Mouse (Mus musculus) embryonic facial prominence, embryonic 13.5 days (tissue): ENCODE data around the gene Rps10. TPM values are rescaled to one million over a fixed set of nuclear protein-coding genes. Genes with fewer than 3 reads are reported as not detected.

Experiments
- ATAC-seq: fragments of 200-750 bp; cut with Nextera tagmentation; 2 replicates; pipeline ENCODE4 v1.8.0; 2017; ENCODE audit warnings: low read depth; ENCODE audit not compliant: insufficient number of reproducible peaks, insufficient read depth, low FRiP score, low TSS enrichment
- H3K27ac ChIP-seq: fragments of 300-500 bp; sonication (generic); 2 replicates; pipeline ENCODE4 v1.5.1; 2015; ENCODE audit warnings: moderate library complexity, mild to moderate bottlenecking, inconsistent platforms
- H3K27me3 ChIP-seq: fragments of 300-500 bp; sonication (generic); 2 replicates; pipeline ENCODE4 v1.6.1; 2015; ENCODE audit warnings: mild to moderate bottlenecking, inconsistent platforms
- H3K36me3 ChIP-seq: fragments of 300-500 bp; sonication (generic); 2 replicates; pipeline ENCODE4 v1.6.1; 2015; ENCODE audit warnings: mild to moderate bottlenecking, inconsistent platforms
- H3K4me1 ChIP-seq: fragments of 300-500 bp; sonication (generic); 2 replicates; pipeline ENCODE4 v1.6.1; 2015; ENCODE audit warnings: inconsistent platforms
- H3K4me2 ChIP-seq: fragments of 300-500 bp; sonication (generic); 2 replicates; pipeline ENCODE4 v1.6.1; 2015; ENCODE audit warnings: moderate library complexity, mild to moderate bottlenecking, inconsistent platforms
- H3K4me3 ChIP-seq: fragments of 300-500 bp; sonication (generic); 2 replicates; pipeline ENCODE4 v1.5.1; 2015; ENCODE audit warnings: mild to moderate bottlenecking, inconsistent platforms
- H3K9ac ChIP-seq: fragments of 300-500 bp; sonication (generic); 2 replicates; pipeline ENCODE4 v1.6.1; 2015; ENCODE audit warnings: mild to moderate bottlenecking, inconsistent platforms
- H3K9me3 ChIP-seq: fragments of 300-500 bp; sonication (generic); 2 replicates; pipeline ENCODE4 v1.6.1; 2016; ENCODE audit warnings: inconsistent platforms
- WGBS: fragments of 180-500 bp; shearing (Covaris S2); methylation state at CpG from one replicate; pipeline ENCODE4 v1.1.7; 2015; ENCODE audit warnings: mixed read lengths; 5-methylcytosine and 5-hydroxymethylcytosine counted together
- polyA plus RNA-seq: library from polyadenylated mRNA; unstranded; fragments of >200 nt; fragmentation: Nextera tagmentation; extraction: Ambion mirVana; gene quantifications from 2 replicates; pipeline ENCODE4 v1.2.1, GENCODE M21; 2015

Rps10 gene
- polyA plus RNA-seq = 1,114 and 1,137 TPM in 2 replicates

- Histone ChIP-seq H3K4me1 (peaks cover 36% of the 10 kb centered on the region), H3K9ac (peak within 1 kb of the TSS; percentile 99), H3K9me3 (no peaks in the 10 kb centered on the region), H3K4me2 (peak within 1 kb of the TSS; percentile 88), H3K27ac (peak within 1 kb of the TSS; percentile 91), H3K4me3 (peak within 1 kb of the TSS; percentile 95), H3K36me3 (peaks cover 25% of the 10 kb centered on the region), H3K27me3 (no peaks in the 10 kb centered on the region)
- 43% methylated on average over 18 of the region's 18 CpGs for WGBS
- ATAC-seq = no peak
Observed at GRCm38 (mm10) chr17:27636132-27637020, at the start of gene Rps10. Gene Rps10, minus strand, starts transcription at chr17:27636669.

DNA sequence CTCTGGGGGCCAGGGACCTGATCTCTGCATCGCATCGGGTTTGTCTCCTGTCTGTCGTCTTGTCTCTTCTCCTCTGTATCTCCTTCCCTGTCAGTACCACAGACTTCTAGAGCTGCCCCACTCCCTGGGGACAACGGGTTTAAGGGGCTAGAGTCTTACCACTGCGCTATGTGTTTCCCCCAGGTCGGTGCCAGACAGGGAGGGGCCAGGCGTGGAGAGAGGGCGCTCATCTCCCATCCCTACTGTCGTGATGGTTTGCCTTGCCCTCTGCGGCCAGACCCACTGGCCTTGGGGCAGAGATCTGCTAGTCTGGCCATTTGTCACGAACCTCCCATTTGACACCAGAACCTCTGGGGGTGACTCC is 49.1 kb upstream of the Rps10 start:
- no peaks in the 10 kb centered on the region for H3K9me3 ChIP-seq
- no peaks in the 10 kb centered on the region for H3K36me3 ChIP-seq
- H3K27me3 ChIP-seq = peaks cover 55% of the 10 kb centered on the region
- no peak overlapping the region for H3K27ac ChIP-seq
- ATAC-seq = no peak
- peak overlapping the region; percentile 70 for H3K9ac ChIP-seq
- 4% methylated on average over 11 of the region's 11 CpGs for WGBS
- peak overlapping the region; percentile 52 for H3K4me3 ChIP-seq
- H3K4me2 ChIP-seq = peak overlapping the region; percentile 99
- H3K4me1 ChIP-seq = peaks cover 19% of the 10 kb centered on the region

DNA sequence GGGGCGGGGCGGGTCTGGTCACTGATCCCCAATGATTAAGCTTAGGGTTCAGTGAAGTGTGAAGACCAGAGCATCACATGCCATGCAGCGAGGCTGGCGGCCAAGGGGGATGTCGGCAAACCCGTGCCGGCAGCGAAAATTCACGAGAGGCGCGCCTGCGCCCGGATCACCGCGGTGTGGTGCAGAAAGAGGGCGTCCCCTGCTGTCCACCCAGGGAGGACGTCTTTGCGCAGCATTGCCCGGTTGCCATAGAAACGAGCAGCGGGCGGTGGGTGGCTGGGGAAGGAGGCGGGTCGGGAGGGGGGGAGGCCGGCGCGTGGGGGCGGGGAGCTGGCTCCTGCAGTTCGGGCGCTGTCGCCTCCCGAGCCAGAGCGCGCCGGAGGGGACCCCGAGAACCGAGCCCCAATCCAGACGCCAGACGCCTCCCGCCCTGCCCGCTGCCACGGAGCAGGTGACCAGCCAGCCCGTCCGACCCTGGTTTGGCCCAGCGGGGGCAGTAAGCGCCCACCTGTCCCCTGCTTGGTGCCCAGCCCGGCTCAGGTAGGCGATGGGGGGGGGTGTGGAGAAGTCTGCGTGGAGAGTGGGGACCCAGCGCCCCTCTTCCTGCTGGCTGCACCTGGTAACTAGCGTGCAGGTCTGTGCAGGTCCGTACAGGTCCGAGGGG is 48.5 kb upstream of the Rps10 start:
- no peaks in the 10 kb centered on the region for H3K36me3 ChIP-seq
- peaks cover 19% of the 10 kb centered on the region for H3K4me1 ChIP-seq
- H3K4me2 ChIP-seq = peak overlapping the region; percentile 99
- ATAC-seq = no peak
- peak overlapping the region; percentile 52 for H3K4me3 ChIP-seq
- peaks cover 55% of the 10 kb centered on the region for H3K27me3 ChIP-seq
- WGBS = under 1% methylated on average over 42 of the region's 53 CpGs
- peak overlapping the region; percentile 70 for H3K9ac ChIP-seq
- no peaks in the 10 kb centered on the region for H3K9me3 ChIP-seq
- H3K27ac ChIP-seq = no peak overlapping the region

DNA sequence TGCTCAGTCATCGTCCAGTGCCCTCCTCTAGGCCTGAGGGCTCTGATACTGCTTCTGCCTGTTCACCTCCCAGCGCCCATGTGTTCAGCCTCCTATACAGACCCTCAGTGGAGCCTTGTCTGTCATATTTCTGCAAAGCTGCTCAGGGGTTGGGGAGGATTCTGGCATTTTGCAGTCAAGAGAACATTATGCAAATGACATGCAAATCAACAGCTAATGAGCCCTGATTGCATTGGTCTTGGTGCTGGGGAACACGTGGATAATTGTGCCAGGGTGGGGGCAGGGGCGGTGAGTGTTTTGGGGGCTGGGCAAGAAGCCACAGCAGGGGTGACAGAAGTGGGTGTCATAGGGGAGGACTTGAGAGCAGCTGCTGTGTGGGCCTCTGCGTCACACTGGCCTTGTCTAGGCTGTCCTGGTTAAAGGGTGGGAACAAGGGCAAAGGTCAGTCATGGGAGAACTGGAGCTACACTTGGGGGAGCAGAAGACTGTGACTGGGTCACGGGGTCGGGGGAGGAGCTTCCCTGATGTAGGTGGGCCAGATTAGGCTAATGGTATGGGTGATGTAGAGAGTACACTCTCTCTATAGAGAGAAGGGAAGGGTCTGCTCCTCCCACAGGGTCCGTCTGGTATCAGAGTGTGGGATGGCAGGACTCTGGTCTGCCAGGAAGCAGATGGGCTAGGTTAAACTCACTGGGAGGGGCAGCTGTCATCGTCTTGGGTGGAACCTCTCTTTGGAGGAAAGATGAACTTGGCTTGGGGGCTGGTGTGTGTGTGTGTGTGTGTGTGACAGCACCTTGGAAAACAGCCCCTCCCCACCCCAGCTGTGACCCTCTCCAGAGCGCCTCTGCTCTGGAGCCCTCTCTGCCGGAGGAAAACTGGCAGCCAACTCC is 42.7 kb upstream of the Rps10 start:
- Histone ChIP-seq H3K27me3 (peaks cover 12% of the 10 kb centered on the region; the same call in 1 of the 2 replicates), H3K36me3 (no peaks in the 10 kb centered on the region), H3K9me3 (no peaks in the 10 kb centered on the region), H3K9ac (no peak overlapping the region), H3K4me3 (no peak overlapping the region), H3K4me2 (no peak overlapping the region), H3K4me1 (peaks cover 7% of the 10 kb centered on the region; the same call in 1 of the 2 replicates), H3K27ac (no peak overlapping the region)
- no peak for ATAC-seq
- WGBS = 50% methylated on average over 11 of the region's 11 CpGs

- Histone ChIP-seq H3K27me3 (0 out of 2 replicates have a peak, but pooled peaks cover under 1% of the 10 kb centered on the region), H3K4me2 (no peak overlapping the region), H3K27ac (no peak overlapping the region), H3K9me3 (no peaks in the 10 kb centered on the region), H3K9ac (no peak overlapping the region), H3K4me1 (peaks cover 7% of the 10 kb centered on the region; the same call in 1 of the 2 replicates), H3K4me3 (no peak overlapping the region), H3K36me3 (no peaks in the 10 kb centered on the region)
- WGBS = 80% methylated on average over 5 of the region's 5 CpGs
- no peak for ATAC-seq
Observed at GRCm38 (mm10) chr17:27677756-27678155, 41.3 kb upstream of the Rps10 start.

- Histone ChIP-seq H3K9ac (no peak overlapping the region), H3K36me3 (no peaks in the 10 kb centered on the region), H3K27ac (no peak overlapping the region), H3K4me2 (no peak overlapping the region), H3K4me3 (no peak overlapping the region), H3K9me3 (no peaks in the 10 kb centered on the region), H3K27me3 (no peaks in the 10 kb centered on the region), H3K4me1 (peaks cover 7% of the 10 kb centered on the region; the same call in 1 of the 2 replicates)
- 71% methylated on average over 7 of the region's 7 CpGs for WGBS
- no peak for ATAC-seq
Observed at GRCm38 (mm10) chr17:27676270-27676669, 39.8 kb upstream of the Rps10 start.

DNA sequence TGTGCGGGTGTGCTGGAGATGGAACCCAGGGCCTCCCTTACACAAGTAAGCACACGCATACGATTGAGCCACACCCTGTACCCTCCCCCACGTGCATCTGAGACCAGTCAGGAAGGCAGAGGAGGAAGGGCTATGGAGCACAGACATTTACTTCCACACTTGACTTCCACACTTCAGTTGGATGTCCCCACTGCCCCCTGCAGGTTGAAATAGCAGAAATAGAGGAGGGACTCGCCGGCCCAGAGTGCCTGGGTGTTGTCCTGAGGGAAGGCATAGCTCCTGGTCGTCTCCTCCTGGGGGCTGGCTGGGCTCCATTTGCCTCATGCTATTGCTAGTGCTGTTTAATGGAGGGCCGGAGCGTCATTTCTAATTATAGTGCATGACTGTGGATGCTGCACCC is 39.0 kb upstream of the Rps10 start:
- Histone ChIP-seq H3K27ac (no peak overlapping the region), H3K4me3 (no peak overlapping the region), H3K4me2 (no peak overlapping the region), H3K36me3 (no peaks in the 10 kb centered on the region), H3K9ac (no peak overlapping the region), H3K9me3 (no peaks in the 10 kb centered on the region), H3K4me1 (peaks cover 7% of the 10 kb centered on the region; the same call in 1 of the 2 replicates), H3K27me3 (no peaks in the 10 kb centered on the region)
- no peak for ATAC-seq
- 67% methylated on average over 9 of the region's 9 CpGs for WGBS

DNA sequence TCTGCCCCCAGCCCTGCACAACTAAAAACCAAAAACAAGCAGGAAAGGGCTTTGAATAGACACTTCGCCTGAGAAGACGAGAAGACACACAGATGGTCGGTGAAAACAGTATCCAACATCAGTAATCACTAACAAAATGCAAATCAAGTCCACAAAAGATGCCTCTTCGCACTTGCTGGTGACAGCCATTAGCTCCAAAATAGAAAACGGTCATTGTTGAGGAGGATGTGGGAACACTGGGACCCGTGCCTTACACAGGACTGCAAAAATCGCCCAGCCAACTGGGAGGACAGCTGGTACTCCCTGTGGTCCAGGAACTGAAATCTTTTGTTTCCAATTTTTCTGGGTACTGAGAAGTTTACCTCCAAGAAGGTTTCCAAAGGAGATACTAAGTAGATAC is 37.5 kb upstream of the Rps10 start:
- H3K9ac ChIP-seq = no peak overlapping the region
- no peak for ATAC-seq
- WGBS = 85% methylated on average over 7 of the region's 7 CpGs
- no peak overlapping the region for H3K4me2 ChIP-seq
- H3K9me3 ChIP-seq = no peaks in the 10 kb centered on the region
- H3K27ac ChIP-seq = no peak overlapping the region
- H3K36me3 ChIP-seq = no peaks in the 10 kb centered on the region
- peaks cover 2% of the 10 kb centered on the region; the same call in 1 of the 2 replicates for H3K4me1 ChIP-seq
- H3K4me3 ChIP-seq = no peak overlapping the region
- no peaks in the 10 kb centered on the region for H3K27me3 ChIP-seq

GRCm38 (mm10) chr17:27671720-27672119 is 35.3 kb upstream of the Rps10 start:
- H3K4me3 ChIP-seq = no peak overlapping the region
- no peak overlapping the region for H3K4me2 ChIP-seq
- H3K9ac ChIP-seq = no peak overlapping the region
- no peaks in the 10 kb centered on the region for H3K27me3 ChIP-seq
- H3K36me3 ChIP-seq = no peaks in the 10 kb centered on the region
- ATAC-seq = no peak
- no peaks in the 10 kb centered on the region for H3K9me3 ChIP-seq
- 81% methylated on average over 6 of the region's 6 CpGs for WGBS
- H3K27ac ChIP-seq = no peak overlapping the region
- H3K4me1 ChIP-seq = no peaks in the 10 kb centered on the region

- Histone ChIP-seq H3K4me2 (no peak overlapping the region), H3K9me3 (no peaks in the 10 kb centered on the region), H3K4me3 (no peak overlapping the region), H3K36me3 (no peaks in the 10 kb centered on the region), H3K9ac (no peak overlapping the region), H3K27ac (no peak overlapping the region), H3K4me1 (peaks cover 19% of the 10 kb centered on the region), H3K27me3 (peaks cover 26% of the 10 kb centered on the region)
- no peak for ATAC-seq
- 74% methylated on average over 7 of the region's 7 CpGs for WGBS
Observed at GRCm38 (mm10) chr17:27658767-27659166, 22.3 kb upstream of the Rps10 start.

GRCm38 (mm10) chr17:27657123-27657522 is 20.7 kb upstream of the Rps10 start:
- no peaks in the 10 kb centered on the region for H3K36me3 ChIP-seq
- H3K4me1 ChIP-seq = peaks cover 19% of the 10 kb centered on the region
- H3K4me3 ChIP-seq = no peak overlapping the region
- WGBS = 76% methylated on average over 8 of the region's 8 CpGs
- H3K9me3 ChIP-seq = no peaks in the 10 kb centered on the region
- no peak overlapping the region for H3K4me2 ChIP-seq
- H3K9ac ChIP-seq = no peak overlapping the region
- no peak for ATAC-seq
- no peak overlapping the region for H3K27ac ChIP-seq
- peaks cover 27% of the 10 kb centered on the region for H3K27me3 ChIP-seq
